Mouse (Mus musculus): ENCODE data around the gene Pofut1. TPM values are rescaled to one million over a fixed set of nuclear protein-coding genes. Genes with fewer than 3 reads are reported as not detected.
A peak's percentile ranks its signal among the peaks of the same experiment; 100 is the strongest.
"Not testable (repeated sequence)": the region's sequence is repeated elsewhere in the genome, so short reads cannot be mapped to it uniquely, and the experiment has no call there.

Pofut1 gene
- polyA plus RNA-seq, 1 experiment from 2014 or later = 3.3 TPM

DNA sequence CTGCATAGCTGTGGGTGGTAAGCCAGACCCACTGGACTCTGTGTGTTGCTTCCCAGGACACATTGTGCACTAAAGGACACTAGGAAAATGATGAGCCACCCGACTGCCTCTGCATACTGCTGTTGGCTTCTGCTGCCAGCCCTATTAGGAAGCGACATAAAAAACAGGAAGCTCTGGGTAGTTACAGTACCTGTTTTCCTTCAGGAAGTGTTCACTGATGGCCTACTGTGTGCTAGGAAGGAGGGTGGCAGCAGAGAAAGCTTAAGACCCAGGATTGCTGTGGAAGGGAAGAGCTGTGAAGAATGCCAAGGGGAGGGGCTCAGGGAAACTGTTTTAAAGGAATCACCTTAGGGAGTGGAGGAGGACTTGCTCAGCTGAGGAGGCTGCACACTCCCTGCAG, 26.0 kb downstream of the Pofut1 start:
- no peaks in the 10 kb centered on the region for H3K9me3 ChIP-seq (replicated peaks)
- H3K27ac ChIP-seq = no peak overlapping the region
- no peak overlapping the region for H3K4me2 ChIP-seq
- no peak for DNase-seq
- peaks cover 33% of the 10 kb centered on the region for H3K4me1 ChIP-seq (replicated peaks)
- WGBS (ENCODE audit: insufficient replicate concordance) = 80% methylated on average over 2 of the region's 2 CpGs
- H3K9ac ChIP-seq = no peak overlapping the region
- H3K36me3 ChIP-seq = peaks cover 50% of the 10 kb centered on the region
- no peak for ATAC-seq (ENCODE audit: low read depth)
- H3K4me3 ChIP-seq (replicated peaks) = no peak overlapping the region
- H3K27me3 ChIP-seq = no peaks in the 10 kb centered on the region

- H3K4me3 ChIP-seq (replicated peaks); H3K9me3 ChIP-seq (replicated peaks); DNase-seq; H3K9ac ChIP-seq; H3K27me3 ChIP-seq; H3K27ac ChIP-seq; H3K4me2 ChIP-seq: not testable (repeated sequence)
- WGBS (ENCODE audit: insufficient replicate concordance) = 28% methylated on average over 8 of the region's 8 CpGs
- peak; percentile 44 for ATAC-seq (ENCODE audit: low read depth)
- Histone ChIP-seq H3K4me1 (replicated peaks) (peaks cover 53% of the 10 kb centered on the region), H3K36me3 (peaks cover 21% of the 10 kb centered on the region)
These were observed 29.0 kb downstream of the Pofut1 start for GRCm38 (mm10) chr2:153270231-153270915.

GRCm38 (mm10) chr2:153274200-153274918, 33.0 kb downstream of the Pofut1 start:
- peak; percentile 77 for ATAC-seq (ENCODE audit: low read depth)
- peak overlapping the region; percentile 64 for H3K27ac ChIP-seq
- WGBS (ENCODE audit: insufficient replicate concordance) = 35% methylated on average over 6 of the region's 6 CpGs

GRCm38 (mm10) chr2:153274919-153275247, 33.5 kb downstream of the Pofut1 start:
- DNase-seq (no peak), ATAC-seq (ENCODE audit: low read depth) (no peak)
- no peaks in the 10 kb centered on the region for H3K9me3 ChIP-seq (replicated peaks)
- no peak overlapping the region for H3K4me2 ChIP-seq
- H3K36me3 ChIP-seq = no peaks in the 10 kb centered on the region
- 64% methylated on average over 6 of the region's 6 CpGs for WGBS (ENCODE audit: insufficient replicate concordance)
- peak overlapping the region; percentile 64; the same call in 1 of the 2 replicates for H3K27ac ChIP-seq
- peaks cover 46% of the 10 kb centered on the region for H3K4me1 ChIP-seq (replicated peaks)
- H3K9ac ChIP-seq = no peak overlapping the region
- H3K27me3 ChIP-seq = no peaks in the 10 kb centered on the region
- H3K4me3 ChIP-seq (replicated peaks) = no peak overlapping the region

More at GRCm38 (mm10) chr2:153274200-153274918, 33.0 kb downstream of the Pofut1 start:
- not testable (repeated sequence) for H3K9me3 ChIP-seq (replicated peaks); H3K36me3 ChIP-seq; DNase-seq; H3K4me3 ChIP-seq (replicated peaks); H3K4me2 ChIP-seq; H3K9ac ChIP-seq; H3K27me3 ChIP-seq
- H3K4me1 ChIP-seq (replicated peaks) = peaks cover 51% of the 10 kb centered on the region

DNA sequence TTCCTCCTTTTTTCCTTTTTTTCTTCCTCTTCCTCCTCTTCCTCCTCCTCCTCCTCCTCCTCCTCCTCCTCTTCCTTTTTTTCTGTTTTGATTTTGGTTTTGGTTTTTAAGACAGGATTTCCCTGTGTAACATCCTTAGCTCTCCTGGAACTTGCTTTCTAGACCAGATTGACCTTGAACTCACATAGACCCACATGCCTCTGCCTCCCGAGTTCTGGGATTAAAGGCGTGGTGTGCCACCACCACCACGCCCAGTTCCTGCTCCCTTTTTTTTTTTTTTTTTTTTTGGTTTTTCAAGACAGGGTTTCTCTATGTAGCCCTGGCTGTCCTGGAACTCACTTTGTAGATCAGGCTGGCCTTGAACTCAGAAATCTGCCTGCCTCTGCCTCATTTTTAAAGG, 34.2 kb downstream of the Pofut1 start:
- not testable (repeated sequence) for ATAC-seq (ENCODE audit: low read depth)
- WGBS (ENCODE audit: insufficient replicate concordance) = 14% methylated on average over 3 of the region's 3 CpGs

GRCm38 (mm10) chr2:153276440-153276839, 35.1 kb downstream of the Pofut1 start:
- no peak overlapping the region for H3K9ac ChIP-seq
- no peaks in the 10 kb centered on the region for H3K27me3 ChIP-seq
- no peaks in the 10 kb centered on the region for H3K9me3 ChIP-seq (replicated peaks)
- no peak overlapping the region for H3K27ac ChIP-seq
- ATAC-seq (ENCODE audit: low read depth) (no peak), DNase-seq (no peak)
- 68% methylated on average over 8 of the region's 8 CpGs for WGBS (ENCODE audit: insufficient replicate concordance)
- H3K4me1 ChIP-seq (replicated peaks) = peaks cover 35% of the 10 kb centered on the region
- H3K36me3 ChIP-seq = no peaks in the 10 kb centered on the region
- H3K4me2 ChIP-seq = no peak overlapping the region
- H3K4me3 ChIP-seq (replicated peaks) = no peak overlapping the region

More for the DNA sequence above, 34.2 kb downstream of the Pofut1 start:
- DNase-seq; H3K9ac ChIP-seq; H3K27me3 ChIP-seq; H3K36me3 ChIP-seq; H3K27ac ChIP-seq; H3K4me3 ChIP-seq (replicated peaks); H3K9me3 ChIP-seq (replicated peaks); H3K4me2 ChIP-seq: not testable (repeated sequence)
- H3K4me1 ChIP-seq (replicated peaks) = peaks cover 42% of the 10 kb centered on the region

- not testable (repeated sequence) for H3K4me2 ChIP-seq; DNase-seq; H3K9me3 ChIP-seq (replicated peaks); H3K27ac ChIP-seq; H3K36me3 ChIP-seq; H3K4me3 ChIP-seq (replicated peaks); H3K9ac ChIP-seq; ATAC-seq (ENCODE audit: low read depth); H3K27me3 ChIP-seq
- H3K4me1 ChIP-seq (replicated peaks) = peaks cover 35% of the 10 kb centered on the region
- 82% methylated on average over 5 of the region's 5 CpGs for WGBS (ENCODE audit: insufficient replicate concordance)
These were observed 35.5 kb downstream of the Pofut1 start for GRCm38 (mm10) chr2:153276846-153277245.

- Histone ChIP-seq H3K27me3 (no peaks in the 10 kb centered on the region), H3K4me3 (replicated peaks) (no peak overlapping the region), H3K4me1 (replicated peaks) (peaks cover 28% of the 10 kb centered on the region), H3K4me2 (no peak overlapping the region), H3K9me3 (replicated peaks) (no peaks in the 10 kb centered on the region), H3K36me3 (no peaks in the 10 kb centered on the region), H3K9ac (no peak overlapping the region), H3K27ac (no peak overlapping the region)
- 66% methylated on average over 5 of the region's 5 CpGs for WGBS (ENCODE audit: insufficient replicate concordance)
- ATAC-seq (ENCODE audit: low read depth) (no peak), DNase-seq (no peak)
These were observed 37.0 kb downstream of the Pofut1 start for GRCm38 (mm10) chr2:153278357-153278756.

DNA sequence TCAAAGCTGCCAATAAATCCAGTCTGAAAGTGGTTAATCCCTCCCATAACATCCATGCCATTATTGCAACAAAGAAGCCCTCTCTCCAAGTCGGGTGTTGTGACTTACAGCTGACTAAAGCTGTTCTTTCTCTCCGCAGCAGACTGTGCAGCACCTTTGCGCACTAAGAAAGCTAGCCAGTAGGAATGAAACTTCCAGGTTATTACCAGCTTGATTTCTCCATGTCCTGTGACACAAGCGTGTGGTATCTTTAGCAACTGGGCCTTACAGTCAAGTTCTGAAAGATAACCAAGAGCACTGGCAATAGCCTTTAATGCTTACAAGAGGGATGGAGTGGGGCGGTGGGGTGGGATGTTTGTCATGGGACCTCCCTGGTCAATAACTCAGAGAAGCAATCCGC, 42.6 kb downstream of the Pofut1 start:
- Histone ChIP-seq H3K4me1 (replicated peaks) (no peaks in the 10 kb centered on the region), H3K27me3 (no peaks in the 10 kb centered on the region), H3K27ac (no peak overlapping the region), H3K36me3 (no peaks in the 10 kb centered on the region), H3K4me2 (no peak overlapping the region), H3K9me3 (replicated peaks) (no peaks in the 10 kb centered on the region), H3K4me3 (replicated peaks) (no peak overlapping the region), H3K9ac (no peak overlapping the region)
- WGBS (ENCODE audit: insufficient replicate concordance) = 84% methylated on average over 6 of the region's 6 CpGs
- no peak for DNase-seq
- no peak for ATAC-seq (ENCODE audit: low read depth)

DNA sequence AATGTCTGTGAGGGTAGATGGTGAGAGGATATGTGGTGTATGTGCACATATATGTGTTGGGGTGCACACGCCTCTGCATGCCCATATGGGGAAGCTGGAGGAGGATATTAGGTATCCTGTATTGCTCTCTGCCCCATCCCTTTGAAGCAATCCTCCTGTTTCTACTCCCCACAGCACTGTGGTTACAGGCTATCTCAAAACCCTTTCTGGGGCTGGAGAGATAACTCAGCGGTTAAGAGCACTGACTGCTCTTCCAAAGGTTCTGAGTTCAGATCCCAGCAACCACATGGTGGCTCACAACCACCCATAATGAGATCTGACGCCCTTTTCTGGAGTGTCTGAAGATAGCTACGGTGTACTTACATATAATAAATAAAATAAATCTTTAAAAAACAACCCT, 45.2 kb downstream of the Pofut1 start:
- Histone ChIP-seq H3K4me3 (replicated peaks) (no peak overlapping the region), H3K9ac (no peak overlapping the region), H3K9me3 (replicated peaks) (no peaks in the 10 kb centered on the region), H3K4me1 (replicated peaks) (peaks cover 6% of the 10 kb centered on the region), H3K36me3 (no peaks in the 10 kb centered on the region), H3K27me3 (no peaks in the 10 kb centered on the region), H3K4me2 (no peak overlapping the region), H3K27ac (no peak overlapping the region)
- DNase-seq (no peak), ATAC-seq (ENCODE audit: low read depth) (no peak)
- 41% methylated on average over 4 of the region's 4 CpGs for WGBS (ENCODE audit: insufficient replicate concordance)

DNA sequence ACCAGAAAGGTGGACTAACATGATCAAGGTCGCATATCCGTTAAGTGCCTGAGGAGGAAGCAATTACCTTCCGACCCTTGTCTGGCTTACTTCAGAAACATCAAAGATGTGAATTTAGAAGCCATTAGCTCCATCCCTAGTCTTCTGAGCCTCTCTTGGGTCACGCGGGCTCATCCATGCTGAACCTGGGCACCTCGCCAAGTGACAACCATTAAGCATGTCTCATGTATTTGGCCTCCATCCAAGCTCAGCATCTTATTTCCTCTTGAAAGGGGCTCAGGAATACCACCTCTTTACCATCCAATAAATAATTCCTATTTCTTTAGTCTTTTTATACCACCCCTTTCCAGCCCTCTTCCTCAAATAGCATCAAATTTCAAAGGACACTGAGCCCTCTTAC, 46.5 kb downstream of the Pofut1 start:
- DNase-seq (no peak), ATAC-seq (ENCODE audit: low read depth) (no peak)
- Histone ChIP-seq H3K27me3 (no peaks in the 10 kb centered on the region), H3K36me3 (no peaks in the 10 kb centered on the region), H3K4me2 (no peak overlapping the region), H3K9ac (no peak overlapping the region), H3K9me3 (replicated peaks) (no peaks in the 10 kb centered on the region), H3K4me1 (replicated peaks) (peaks cover 19% of the 10 kb centered on the region), H3K27ac (no peak overlapping the region), H3K4me3 (replicated peaks) (no peak overlapping the region)
- WGBS (ENCODE audit: insufficient replicate concordance) = 80% methylated on average over 6 of the region's 6 CpGs

Measured in liver, embryonic 13.5 days (tissue).